Mouse (Mus musculus): ENCODE results near the gene Rabl3.

Gene Rabl3

GRCm38 (mm10) chr16:37550266-37550665 is 10.6 kb downstream of the Rabl3 start:
- no peak for DNase-seq (ENCODE audit: low spot score in 2 of 2)

- DNase-seq (ENCODE audit: low spot score in 2 of 2): no peak
Measured at GRCm38 (mm10) chr16:37550981-37551380, 11.3 kb downstream of the Rabl3 start.

- no peak for DNase-seq (ENCODE audit: low spot score in 2 of 2)
Measured at GRCm38 (mm10) chr16:37552824-37553223, 13.1 kb downstream of the Rabl3 start.

DNA sequence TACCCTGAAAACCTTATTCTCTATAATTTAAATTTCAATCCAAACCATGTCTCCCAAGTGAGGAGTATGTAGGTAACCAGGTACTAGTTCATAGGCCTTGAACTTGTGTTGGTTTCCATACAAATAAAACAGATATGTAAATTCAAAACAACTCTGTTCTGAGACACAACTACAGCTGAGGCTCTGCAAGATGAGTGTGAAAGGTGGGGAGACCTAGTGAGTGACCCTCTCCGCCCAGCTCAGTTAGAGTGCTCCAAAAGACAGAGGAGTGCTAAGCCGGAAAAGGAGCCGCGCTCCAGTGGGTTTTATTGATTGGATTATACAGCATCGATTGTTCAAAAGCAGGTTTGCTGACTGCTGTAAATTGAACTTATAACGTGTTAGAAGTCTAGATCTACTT is 22.7 kb downstream of the Rabl3 start:
- DNase-seq (ENCODE audit: low spot score in 2 of 2): no peak

DNA sequence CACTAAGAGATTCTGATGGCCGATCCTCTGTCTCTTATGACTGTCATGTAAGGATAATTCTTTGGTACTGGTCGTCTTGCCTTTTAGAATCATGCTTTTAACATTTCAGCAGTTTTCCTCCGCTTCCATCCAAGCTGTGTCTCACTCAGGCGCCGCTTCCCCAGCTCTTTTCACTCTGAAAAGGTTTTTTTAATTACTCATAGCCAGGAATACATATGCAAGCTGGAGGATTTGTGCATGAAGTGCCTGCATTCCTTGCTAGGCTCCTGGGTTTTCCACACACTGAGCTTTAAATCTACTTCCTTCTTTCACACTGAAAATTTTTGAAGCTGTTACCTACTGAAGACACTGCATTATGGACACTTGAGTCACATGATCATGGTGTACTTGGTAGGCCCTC is 23.3 kb downstream of the Rabl3 start:
- no peak for DNase-seq (ENCODE audit: low spot score in 2 of 2)

GRCm38 (mm10) chr16:37565117-37565516 is 25.4 kb downstream of the Rabl3 start:
- DNase-seq (ENCODE audit: low spot score in 2 of 2): no peak

DNA sequence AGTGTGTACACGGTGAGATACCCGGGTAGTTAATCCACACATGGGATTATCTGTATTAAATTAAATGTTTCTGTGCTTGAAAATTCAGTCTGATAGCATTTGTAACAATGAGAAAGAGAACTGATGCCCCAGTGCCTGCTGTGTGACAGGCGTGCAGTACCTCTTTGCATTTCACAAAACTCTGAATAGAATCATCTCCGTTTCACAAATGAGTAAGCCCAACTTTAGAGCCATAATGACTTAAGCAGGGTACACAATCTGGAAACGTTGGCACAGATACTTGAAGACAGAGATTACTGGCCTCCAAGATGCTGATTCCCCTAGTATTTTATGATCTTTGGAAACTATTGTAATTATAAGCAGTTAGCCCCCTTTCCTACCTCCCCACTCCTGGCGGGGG is 26.4 kb downstream of the Rabl3 start:
- no peak for DNase-seq (ENCODE audit: low spot score in 2 of 2)

DNA sequence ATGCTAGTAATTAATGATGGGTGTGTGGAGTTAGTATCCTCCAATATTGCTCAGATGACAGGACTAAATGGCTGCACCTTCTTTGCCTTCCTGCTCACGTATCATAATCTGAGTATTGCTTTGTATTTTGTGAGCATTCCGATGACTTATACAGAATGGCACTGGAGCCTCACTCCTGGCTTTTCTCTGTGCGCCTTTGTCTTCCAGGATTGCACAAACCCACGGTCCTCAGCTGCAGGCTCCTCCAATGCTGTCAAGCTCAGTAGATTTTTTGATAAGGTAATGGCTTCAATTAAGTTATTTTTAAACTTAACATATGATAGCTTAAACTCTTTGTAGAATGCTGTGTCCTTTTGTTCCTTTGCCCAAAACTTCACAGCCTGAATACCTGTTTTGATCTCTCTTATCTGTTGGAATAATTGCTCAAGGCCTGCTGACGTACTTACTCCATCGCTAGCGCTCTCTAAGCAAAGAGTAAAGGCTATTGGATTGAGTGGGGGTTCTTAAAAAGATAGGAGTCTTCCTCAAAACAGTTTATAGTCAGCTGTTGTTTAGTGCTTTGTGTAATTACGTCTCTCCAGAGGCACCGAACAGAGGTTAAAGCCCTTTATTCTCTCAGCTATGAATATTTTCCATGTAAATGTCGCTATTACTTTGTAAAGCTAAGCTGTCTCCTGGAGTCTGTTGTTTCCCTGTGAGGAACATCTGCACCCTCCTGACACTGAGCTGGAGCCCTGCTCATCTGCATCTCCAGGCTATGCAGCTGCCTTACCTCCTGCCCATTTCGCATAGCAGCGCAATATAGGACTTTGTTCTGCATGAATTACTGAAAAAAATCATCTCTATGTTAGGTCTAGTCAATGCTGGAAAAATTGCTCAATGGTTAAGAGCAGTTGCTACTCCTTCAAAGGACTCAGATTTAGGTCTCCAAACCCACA is 27.7 kb downstream of the Rabl3 start:
- no peak for DNase-seq (ENCODE audit: low spot score in 2 of 2)

GRCm38 (mm10) chr16:37571554-37571953 is 31.9 kb downstream of the Rabl3 start:
- DNase-seq (ENCODE audit: low spot score in 2 of 2): no peak

DNA sequence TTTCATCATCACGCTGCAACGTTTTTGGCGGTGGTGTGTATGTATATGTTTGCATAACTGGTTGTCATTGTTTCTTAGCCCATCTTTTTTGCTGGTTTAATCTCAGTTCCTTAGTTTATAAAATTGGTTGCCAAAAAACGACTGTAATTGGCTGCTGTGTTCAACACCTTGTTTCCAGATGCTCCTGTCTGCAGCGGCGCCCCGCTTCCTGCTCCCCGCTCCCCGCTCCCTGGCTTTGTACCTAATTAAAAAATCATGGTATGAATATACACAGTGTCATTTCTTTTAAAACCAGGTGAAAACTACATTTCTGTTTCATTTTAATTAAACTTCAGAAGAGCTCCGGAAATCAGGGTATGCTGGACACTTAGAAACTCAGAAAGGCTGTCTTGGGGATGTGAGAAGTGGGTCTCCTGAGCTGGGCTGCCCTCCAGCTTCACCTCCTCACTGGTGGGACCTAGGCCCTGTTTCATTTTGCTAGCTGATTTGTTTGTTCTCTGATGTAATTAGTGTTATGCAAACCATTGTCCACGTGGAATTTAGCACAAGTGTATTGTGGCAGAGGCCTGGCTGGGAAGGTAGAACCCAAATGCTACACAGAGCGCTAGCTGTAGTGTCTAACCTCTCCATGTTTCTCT is 32.6 kb downstream of the Rabl3 start:
- no peak for DNase-seq (ENCODE audit: low spot score in 2 of 2)

GRCm38 (mm10) chr16:37573061-37573460 is 33.4 kb downstream of the Rabl3 start:
- no peak for DNase-seq (ENCODE audit: low spot score in 2 of 2)

- DNase-seq (ENCODE audit: low spot score in 2 of 2): no peak
Measured at GRCm38 (mm10) chr16:37575325-37575724, 35.6 kb downstream of the Rabl3 start.

DNA sequence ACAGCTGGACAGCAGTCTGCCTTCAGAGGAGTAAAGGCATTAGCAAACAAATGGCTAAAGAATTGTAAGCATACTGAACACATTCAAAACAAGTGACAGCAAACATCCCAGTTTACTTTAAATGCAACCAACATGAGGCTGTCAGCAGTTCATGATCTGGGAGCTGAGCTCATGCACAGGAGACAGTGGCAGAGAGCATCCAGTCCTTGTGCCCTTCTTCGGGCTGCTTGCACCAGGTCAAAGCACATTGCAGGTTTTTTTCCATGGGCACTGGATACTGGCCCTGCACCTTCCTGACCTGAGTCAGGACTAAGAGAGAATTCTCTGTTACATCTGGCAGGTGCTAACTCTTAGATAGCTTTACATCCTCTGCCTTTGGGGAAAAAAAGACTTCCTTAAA is 39.9 kb downstream of the Rabl3 start:
- no peak for DNase-seq (ENCODE audit: low spot score in 2 of 2)

- DNase-seq (ENCODE audit: low spot score in 2 of 2): no peak
Measured at GRCm38 (mm10) chr16:37579994-37580393, 40.3 kb downstream of the Rabl3 start, which contains the start of gene Hgd. Hgd (plus strand) TSS chr16:37580153.

DNA sequence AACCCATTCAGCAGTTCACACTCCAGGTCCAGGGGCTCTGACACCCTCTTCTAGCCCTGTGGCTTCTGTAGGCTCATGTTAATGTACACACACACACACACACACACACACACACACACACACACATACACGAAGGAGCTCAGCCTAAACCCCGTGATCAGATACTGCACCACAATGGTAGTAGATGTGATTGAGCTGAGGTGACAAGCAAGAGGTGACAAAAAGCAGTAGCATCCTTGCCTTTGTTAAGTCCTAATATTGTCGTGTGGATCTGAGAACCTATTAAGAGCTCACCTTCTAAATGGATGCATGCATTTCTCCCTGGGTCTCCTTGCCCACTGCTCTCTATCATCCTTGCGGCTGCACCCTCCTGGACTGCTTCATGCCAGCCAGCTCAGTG is 41.0 kb downstream of the Rabl3 start:
- DNase-seq (ENCODE audit: low spot score in 2 of 2): no peak

DNA sequence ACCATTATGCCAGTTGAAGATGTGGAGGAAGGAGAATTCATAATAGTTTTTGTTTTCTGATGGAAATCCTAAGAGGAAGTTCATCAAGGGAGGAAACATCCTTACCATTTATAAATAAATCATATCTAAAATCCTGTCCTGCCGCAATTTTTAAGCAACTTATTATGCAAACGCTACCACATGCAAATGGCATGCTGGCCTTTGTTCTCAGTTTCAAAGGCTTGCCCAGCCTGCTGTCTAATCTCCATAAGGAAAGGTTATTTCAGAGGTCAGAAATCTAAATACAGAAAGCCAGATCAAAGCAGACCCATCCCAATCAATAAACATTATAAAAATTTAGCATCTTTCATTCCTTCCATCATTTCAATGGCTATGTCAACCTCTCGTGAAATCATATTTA is 42.2 kb downstream of the Rabl3 start:
- no peak for DNase-seq (ENCODE audit: low spot score in 2 of 2)

GRCm38 (mm10) chr16:37583306-37583705 is 43.6 kb downstream of the Rabl3 start:
- no peak for DNase-seq (ENCODE audit: low spot score in 2 of 2)

GRCm38 (mm10) chr16:37583801-37584200 is 44.1 kb downstream of the Rabl3 start:
- DNase-seq (ENCODE audit: low spot score in 2 of 2): no peak

GRCm38 (mm10) chr16:37584218-37585035 is 44.7 kb downstream of the Rabl3 start:
- peak in 1 of 2 experiments; percentile 29 for DNase-seq (ENCODE audit: low spot score in 2 of 2)

DNA sequence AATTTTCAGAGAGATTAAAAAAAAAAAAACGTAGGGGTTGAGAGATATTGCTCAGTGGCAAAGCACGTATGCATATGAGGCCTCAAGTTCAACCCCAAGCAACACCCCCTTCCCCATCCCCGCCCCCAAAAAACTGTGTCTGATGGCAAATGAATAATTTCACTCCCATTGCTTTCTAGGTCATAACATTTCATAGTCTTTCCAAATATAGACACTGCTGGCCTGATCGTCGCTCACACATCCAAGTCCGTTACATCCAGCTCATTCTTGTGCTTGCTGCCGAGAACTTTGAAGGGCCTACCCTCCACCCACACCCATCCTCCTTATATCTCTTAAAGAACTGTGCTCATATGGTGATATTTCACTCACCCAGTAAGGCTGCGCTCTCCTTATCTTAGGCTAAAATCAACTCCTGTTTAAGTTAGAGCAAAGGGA is 45.5 kb downstream of the Rabl3 start:
- no peak for DNase-seq (ENCODE audit: low spot score in 2 of 2)

DNA sequence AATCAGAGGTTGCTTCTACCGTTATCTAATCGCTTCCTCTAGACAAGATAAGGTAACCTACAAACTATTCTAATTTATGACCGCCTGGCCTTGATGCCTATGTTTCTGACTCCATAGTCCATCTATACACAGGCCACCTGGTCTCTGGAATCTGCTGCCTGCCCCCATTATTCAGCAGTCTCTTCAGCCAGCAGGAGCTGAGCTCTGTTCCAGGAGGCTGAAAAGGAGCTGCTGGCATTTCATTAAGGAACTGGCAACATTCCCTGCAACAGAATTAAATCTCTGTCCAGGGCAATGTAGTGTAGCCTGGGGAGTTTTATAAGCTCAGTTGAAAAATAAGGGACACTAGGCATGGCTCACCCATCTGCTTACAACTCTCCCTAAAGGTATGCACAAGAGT is 51.2 kb downstream of the Rabl3 start:
- no peak for DNase-seq (ENCODE audit: low spot score in 2 of 2)

GRCm38 (mm10) chr16:37591551-37591950 is 51.9 kb downstream of the Rabl3 start:
- no peak for DNase-seq (ENCODE audit: low spot score in 2 of 2)
